Mouse (Mus musculus) lung, embryonic 14.5 days (tissue): ENCODE measurements at regions not wholly inside any gene's neighbourhood (a gene's known extent, or its start where the extent isn't known, plus 50 kb on each side); places are given as distances from the start of the nearest gene placed in this dataset.

Experiments
- ATAC-seq: fragments of 200-750 bp; cut with Nextera tagmentation; 2 replicates; pipeline ENCODE4 v1.8.0; 2017; ENCODE audit warnings: mild to moderate bottlenecking, moderate TSS enrichment, moderate library complexity; ENCODE audit not compliant: insufficient read depth
- DNase-seq: peaks from one replicate; pipeline ENCODE4 v3.0.0-alpha.2; 2015
- H3K27ac ChIP-seq: fragments of 300-500 bp; sonication (generic); 2 replicates; pipeline ENCODE4 v1.5.1; 2014; ENCODE audit warnings: low read depth, mild to moderate bottlenecking, moderate library complexity
- H3K27me3 ChIP-seq: fragments of 300-500 bp; sonication (generic); 2 replicates; pipeline ENCODE4 v1.6.1; 2014; ENCODE audit warnings: low read length, control low read depth; ENCODE audit not compliant: insufficient read depth
- H3K36me3 ChIP-seq: fragments of 300-500 bp; sonication (generic); 2 replicates; pipeline ENCODE4 v1.6.1; 2014; ENCODE audit warnings: control low read depth; ENCODE audit not compliant: insufficient read depth
- H3K4me1 ChIP-seq: fragments of 300-500 bp; sonication (generic); 2 replicates; pipeline ENCODE4 v1.6.1; 2014; ENCODE audit warnings: antibody characterized with exemption, control low read depth; ENCODE audit not compliant: insufficient read depth
- H3K4me2 ChIP-seq: fragments of 300-500 bp; sonication (generic); 2 replicates; pipeline ENCODE4 v1.6.1; 2014; ENCODE audit warnings: mild to moderate bottlenecking
- H3K4me3 ChIP-seq: fragments of 300-500 bp; sonication (generic); 2 replicates; pipeline ENCODE4 v1.5.1; 2014; ENCODE audit warnings: low read depth, low read length
- H3K9ac ChIP-seq: fragments of 300-500 bp; sonication (generic); 2 replicates; pipeline ENCODE4 v1.6.1; 2014
- H3K9me3 ChIP-seq: fragments of 300-500 bp; sonication (generic); 2 replicates; pipeline ENCODE4 v1.6.1; 2016; ENCODE audit warnings: low read depth, low read length, control low read depth
- CTCF ChIP-seq: IDR thresholded peaks from 2 replicates; pipeline ENCODE4 v1.5.1; 2016; ENCODE audit warnings: antibody characterized with exemption, low read depth
- WGBS: fragments of 180-500 bp; shearing (Covaris S2); extraction: QIAGEN DNeasy Blood & Tissue Kit; methylation state at CpG from one replicate; pipeline ENCODE4 v1.1.7; 2014; 5-methylcytosine and 5-hydroxymethylcytosine counted together

DNA sequence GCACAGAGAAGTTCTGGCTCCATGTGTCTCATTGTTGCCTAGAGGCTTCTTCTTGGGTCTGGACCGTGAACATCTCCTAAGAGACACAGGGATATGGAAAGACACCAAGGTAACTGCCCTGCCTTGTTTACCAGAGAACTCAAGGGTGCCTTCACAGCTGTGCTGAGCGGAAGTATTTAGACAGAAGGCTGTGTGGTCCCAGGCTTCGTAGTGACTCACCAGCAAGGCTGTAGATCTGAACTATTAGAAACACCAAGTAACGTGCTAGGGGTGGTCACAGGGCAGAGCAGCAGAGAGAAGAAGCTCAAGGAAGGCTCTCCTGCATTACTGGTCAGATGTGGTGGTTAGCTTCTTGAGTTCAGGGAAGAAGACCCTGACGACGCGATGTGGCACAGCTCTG, 51.6 kb upstream of the Lpp start:
- H3K9ac ChIP-seq: no peak overlapping the region
- no peaks in the 10 kb centered on the region for H3K9me3 ChIP-seq
- H3K4me2 ChIP-seq: no peak overlapping the region
- peaks cover 4% of the 10 kb centered on the region; the same call in 1 of the 2 replicates for H3K4me1 ChIP-seq
- 78% methylated on average over 7 of the region's 7 CpGs for WGBS
- no peaks in the 10 kb centered on the region for H3K36me3 ChIP-seq
- H3K27ac ChIP-seq: no peak overlapping the region
- no peak for DNase-seq
- no peak for TF ChIP-seq CTCF
- no peak overlapping the region for H3K4me3 ChIP-seq
- ATAC-seq: no peak
- no peaks in the 10 kb centered on the region for H3K27me3 ChIP-seq

DNA sequence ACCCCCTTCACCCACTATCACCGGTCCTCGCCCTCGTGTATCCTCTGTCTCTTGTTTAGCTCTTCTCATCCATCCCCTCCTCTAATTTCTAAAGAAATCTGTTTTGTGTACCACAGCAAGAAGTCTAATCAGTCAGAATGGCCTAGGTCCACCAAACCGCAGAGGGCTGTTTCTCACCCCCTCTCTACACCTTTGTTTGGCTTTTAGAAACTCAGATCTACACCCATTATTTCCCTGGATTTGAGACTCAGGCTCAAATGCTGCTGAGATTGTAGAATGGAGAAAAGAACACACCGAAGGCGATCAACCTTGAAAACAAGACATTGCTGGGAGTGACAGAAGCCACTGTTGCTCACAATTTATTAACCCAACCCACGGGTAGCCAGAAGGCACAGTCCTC, 52.7 kb upstream of the Lpp start:
- WGBS: 80% methylated on average over 7 of the region's 7 CpGs

DNA sequence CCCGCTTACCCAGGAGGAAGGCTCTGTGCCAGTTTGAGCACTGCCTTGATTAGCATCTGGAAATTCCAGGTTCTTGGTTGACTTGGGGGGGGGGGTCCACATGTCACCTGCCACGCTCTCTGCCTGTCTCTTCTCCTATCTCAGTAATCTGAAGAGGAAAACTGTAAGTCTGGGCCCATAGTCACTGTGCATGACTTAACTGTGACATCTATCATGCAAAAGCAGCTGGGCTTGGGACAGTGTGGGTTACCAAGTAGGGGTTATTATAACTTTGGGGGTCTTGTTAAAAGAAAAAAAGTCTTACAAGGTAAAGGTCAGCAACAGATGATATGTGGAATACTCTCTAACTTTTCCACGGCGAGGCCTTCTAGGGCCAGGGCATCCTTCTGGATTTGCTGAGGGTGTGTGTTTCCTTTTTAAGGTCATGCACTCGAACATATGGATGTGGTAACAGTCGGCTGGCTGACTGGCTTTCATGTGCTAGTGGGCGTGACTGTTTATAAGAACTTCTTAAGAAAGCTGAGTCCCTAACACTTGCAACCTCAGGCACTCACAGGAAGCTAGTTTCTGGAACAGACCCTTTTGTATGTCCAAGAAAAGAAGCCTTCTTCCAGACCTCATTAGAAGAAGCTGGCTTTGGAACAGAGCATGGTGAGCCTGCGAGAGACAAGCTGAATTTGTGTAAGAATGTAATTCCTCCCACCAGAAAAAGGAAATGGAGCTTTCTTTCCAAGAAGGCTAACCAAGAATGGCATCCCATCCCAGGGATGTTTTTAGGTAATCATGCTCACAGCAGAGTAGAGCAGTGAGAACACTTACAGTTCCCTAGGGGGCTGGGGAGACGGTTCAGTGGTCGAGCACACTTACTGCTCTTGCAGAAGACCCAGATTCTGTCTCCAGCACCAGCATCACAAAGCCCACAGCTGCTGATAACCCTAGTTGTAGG, 53.7 kb upstream of the Lpp start:
- H3K9me3 ChIP-seq: no peaks in the 10 kb centered on the region
- no peak overlapping the region for H3K4me2 ChIP-seq
- no peak overlapping the region for H3K4me3 ChIP-seq
- 32% methylated on average over 10 of the region's 10 CpGs for WGBS
- no peak overlapping the region for H3K9ac ChIP-seq
- peak; percentile 89 for ATAC-seq
- no peak overlapping the region for H3K27ac ChIP-seq
- no peaks in the 10 kb centered on the region for H3K36me3 ChIP-seq
- H3K4me1 ChIP-seq: peaks cover 4% of the 10 kb centered on the region; the same call in 1 of the 2 replicates
- TF ChIP-seq CTCF: no peak
- no peaks in the 10 kb centered on the region for H3K27me3 ChIP-seq
- DNase-seq: peak; percentile 84

More for the DNA sequence above, 52.7 kb upstream of the Lpp start:
- no peak overlapping the region for H3K4me3 ChIP-seq
- H3K27ac ChIP-seq: no peak overlapping the region
- H3K4me1 ChIP-seq: peaks cover 4% of the 10 kb centered on the region; the same call in 1 of the 2 replicates
- no peak overlapping the region for H3K4me2 ChIP-seq
- no peak overlapping the region for H3K9ac ChIP-seq
- DNase-seq (no peak), ATAC-seq (no peak)
- H3K9me3 ChIP-seq: no peaks in the 10 kb centered on the region
- no peaks in the 10 kb centered on the region for H3K27me3 ChIP-seq
- no peak for TF ChIP-seq CTCF
- H3K36me3 ChIP-seq: no peaks in the 10 kb centered on the region

DNA sequence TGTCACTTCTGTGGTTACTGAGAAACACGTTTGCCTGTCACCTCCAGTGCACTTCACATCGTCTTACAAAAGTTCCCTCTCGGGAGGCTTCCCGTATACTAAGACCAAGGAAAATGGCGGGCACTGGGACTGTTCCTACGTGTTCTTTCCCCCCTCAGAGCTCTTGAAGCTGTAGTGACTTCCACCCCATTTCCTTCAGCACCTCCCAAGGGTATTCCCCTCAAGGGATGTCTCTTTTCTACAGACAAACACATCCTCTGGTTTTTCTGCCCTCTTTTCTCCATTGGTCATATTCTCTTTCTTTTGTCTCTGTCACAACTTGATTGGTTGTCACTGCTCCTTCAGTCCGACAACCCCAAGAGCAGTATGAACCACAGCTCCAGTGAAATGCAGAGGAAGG, 54.9 kb upstream of the Lpp start:
- Histone ChIP-seq H3K27ac (no peak overlapping the region), H3K4me3 (no peak overlapping the region), H3K9me3 (no peaks in the 10 kb centered on the region), H3K4me1 (peaks cover 4% of the 10 kb centered on the region; the same call in 1 of the 2 replicates), H3K4me2 (no peak overlapping the region), H3K27me3 (no peaks in the 10 kb centered on the region), H3K9ac (no peak overlapping the region), H3K36me3 (no peaks in the 10 kb centered on the region)
- WGBS: 85% methylated on average over 7 of the region's 7 CpGs
- no peak for TF ChIP-seq CTCF
- ATAC-seq (no peak), DNase-seq (no peak)

DNA sequence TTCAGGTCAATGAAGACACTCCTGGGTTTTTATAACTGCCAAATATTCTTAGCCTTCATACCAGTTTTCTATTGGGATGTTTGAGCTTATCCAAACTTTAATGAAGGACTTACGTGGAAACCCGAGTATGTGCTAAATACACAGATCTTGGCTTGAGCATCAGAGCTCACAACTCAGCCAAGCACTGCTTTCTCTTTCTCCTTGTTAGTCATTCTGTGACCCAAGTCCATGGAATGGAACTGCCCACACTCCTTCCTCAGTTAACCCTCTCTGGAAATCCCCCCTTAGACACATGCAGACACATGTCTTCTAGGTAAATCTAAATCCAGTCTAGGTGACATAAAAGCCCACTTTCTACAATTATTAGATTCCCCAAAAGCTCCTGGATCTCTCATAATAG, 58.9 kb upstream of the Lpp start:
- Histone ChIP-seq H3K4me1 (no peaks in the 10 kb centered on the region), H3K36me3 (no peaks in the 10 kb centered on the region), H3K4me3 (no peak overlapping the region), H3K27ac (no peak overlapping the region), H3K4me2 (no peak overlapping the region), H3K9ac (no peak overlapping the region), H3K9me3 (no peaks in the 10 kb centered on the region), H3K27me3 (no peaks in the 10 kb centered on the region)
- no peak for ATAC-seq
- 52% methylated on average over 2 of the region's 2 CpGs for WGBS
- no peak for TF ChIP-seq CTCF
- DNase-seq: no peak

DNA sequence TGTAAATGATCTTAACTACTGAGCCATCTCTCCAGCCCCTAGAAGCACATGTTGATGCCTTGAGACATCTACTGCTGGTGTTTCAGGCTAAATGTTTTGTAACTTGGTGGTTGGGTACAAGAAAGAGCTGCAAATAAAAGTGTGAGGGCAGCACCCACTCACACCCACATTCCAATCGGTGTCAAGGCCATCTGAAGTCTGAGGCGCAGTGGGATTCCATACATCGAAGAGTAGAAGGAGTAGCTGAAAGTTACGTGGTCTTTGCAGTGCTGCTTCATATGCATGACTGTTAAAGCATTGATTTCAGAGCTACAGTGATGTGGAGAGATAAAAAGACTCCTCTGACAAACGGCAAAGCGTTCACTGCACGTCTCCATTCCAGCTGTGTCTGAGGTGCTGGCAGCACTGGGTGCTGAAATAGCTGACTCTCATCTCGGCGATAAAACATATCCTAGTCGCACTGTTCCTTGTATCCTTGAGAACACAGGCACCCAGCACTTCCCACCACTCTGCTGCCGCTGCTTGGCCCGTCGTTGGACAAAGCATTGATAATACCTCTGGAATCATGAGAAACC, 61.8 kb upstream of the Lpp start:
- whole genome bisulfite sequencing: 72% methylated on average over 13 of the region's 13 CpGs
- Histone ChIP-seq H3K9me3 (no peaks in the 10 kb centered on the region), H3K4me1 (no peaks in the 10 kb centered on the region), H3K27ac (no peak overlapping the region), H3K4me3 (no peak overlapping the region), H3K27me3 (no peaks in the 10 kb centered on the region), H3K36me3 (no peaks in the 10 kb centered on the region), H3K9ac (no peak overlapping the region), H3K4me2 (no peak overlapping the region)
- DNase-seq: no peak
- no peak for TF ChIP-seq CTCF
- ATAC-seq: no peak

DNA sequence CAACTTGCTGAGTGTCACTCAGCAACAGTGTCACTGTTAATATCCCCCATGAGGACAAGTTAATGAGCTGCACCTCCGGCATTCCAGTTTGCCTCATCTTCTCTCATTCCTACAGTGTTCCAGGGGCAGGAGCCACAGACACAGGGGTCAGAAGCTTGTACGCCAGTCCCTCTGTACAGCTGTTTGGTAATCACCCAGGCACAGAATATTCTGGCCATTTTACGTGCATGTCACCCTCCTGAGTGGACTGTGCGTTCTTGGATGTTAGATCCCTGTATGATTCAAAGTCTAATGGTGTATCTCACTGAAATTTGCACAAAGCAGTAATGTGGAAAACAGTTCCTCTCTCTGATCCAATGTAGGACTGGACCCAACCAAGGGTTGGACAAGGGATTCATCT, 66.7 kb upstream of the Lpp start:
- no peak overlapping the region for H3K9ac ChIP-seq
- no peaks in the 10 kb centered on the region for H3K9me3 ChIP-seq
- WGBS: 83% methylated on average over 4 of the region's 4 CpGs
- ATAC-seq (no peak), DNase-seq (no peak)
- no peaks in the 10 kb centered on the region for H3K36me3 ChIP-seq
- no peaks in the 10 kb centered on the region for H3K4me1 ChIP-seq
- TF ChIP-seq CTCF: no peak
- no peak overlapping the region for H3K4me2 ChIP-seq
- no peak overlapping the region for H3K4me3 ChIP-seq
- H3K27ac ChIP-seq: no peak overlapping the region
- no peaks in the 10 kb centered on the region for H3K27me3 ChIP-seq
